Mouse (Mus musculus) kidney, postnatal 25 days (tissue): ENCODE measurements around the gene Krt7.
A peak's percentile ranks its signal among the peaks of the same experiment; 100 is the strongest.

Experiments used
- DNase-seq, 2 experiments: peaks; one replicate each; pipeline ENCODE4 v3.0.0; 2021; ENCODE audit warnings: mixed read lengths in 2 of 2

The Krt7 gene

DNA sequence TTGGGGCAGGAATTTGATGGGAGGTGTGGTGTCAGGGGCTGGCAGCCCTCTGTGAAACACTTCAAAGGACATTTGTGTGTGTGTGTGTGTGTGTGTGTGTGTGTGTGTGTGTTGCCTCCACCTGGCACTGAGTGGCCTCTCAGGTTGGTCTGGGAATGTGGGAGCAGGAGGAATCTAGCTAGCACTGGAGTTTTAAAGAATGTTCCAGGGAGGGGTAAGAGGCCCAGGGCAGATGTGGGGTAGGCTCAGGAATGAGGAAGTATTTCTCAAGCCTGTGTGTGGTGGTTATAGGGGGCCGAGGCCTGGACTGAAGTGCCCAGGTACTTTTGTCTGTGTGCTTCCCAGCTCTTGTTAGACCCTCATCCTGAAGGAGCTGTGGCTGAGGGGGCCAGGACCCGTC is at the start of gene Krt7:
Gene Krt7, plus strand, starts transcription at position 269 of the 400 bp plus-strand sequence.
- DNase-seq = peak; percentile 64 to 82

DNA sequence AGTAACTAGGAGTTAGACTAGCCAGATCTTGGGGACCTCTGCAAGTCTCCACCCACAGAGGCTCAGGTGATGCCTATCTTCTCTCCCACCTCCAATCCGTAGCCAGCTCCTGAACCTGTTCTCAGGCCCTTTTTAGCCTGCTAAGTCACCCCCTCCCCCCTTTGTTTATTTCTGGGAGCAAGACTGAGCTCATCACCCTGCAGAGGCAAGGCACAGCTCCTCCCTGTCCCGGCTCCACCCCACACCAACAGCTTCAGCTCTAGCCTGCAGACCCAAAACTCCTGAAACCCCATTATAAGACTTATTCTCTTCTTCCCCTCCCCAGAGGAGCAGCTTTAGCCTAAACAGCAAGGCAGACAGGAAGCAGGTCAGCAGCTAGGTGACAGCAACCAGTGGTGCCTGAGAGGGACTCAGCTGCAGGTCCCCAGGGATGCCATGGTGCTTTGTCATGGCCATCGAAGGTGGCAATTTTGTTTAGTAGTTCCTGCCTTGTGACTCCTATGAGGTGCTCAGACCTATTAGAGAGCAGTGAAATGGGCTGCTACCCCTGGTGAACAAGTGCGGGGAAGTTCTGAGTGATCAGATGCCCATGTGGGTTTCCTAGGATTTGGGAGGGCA is 48.3 kb upstream of the Krt7 start:
- no peak for DNase-seq

DNA sequence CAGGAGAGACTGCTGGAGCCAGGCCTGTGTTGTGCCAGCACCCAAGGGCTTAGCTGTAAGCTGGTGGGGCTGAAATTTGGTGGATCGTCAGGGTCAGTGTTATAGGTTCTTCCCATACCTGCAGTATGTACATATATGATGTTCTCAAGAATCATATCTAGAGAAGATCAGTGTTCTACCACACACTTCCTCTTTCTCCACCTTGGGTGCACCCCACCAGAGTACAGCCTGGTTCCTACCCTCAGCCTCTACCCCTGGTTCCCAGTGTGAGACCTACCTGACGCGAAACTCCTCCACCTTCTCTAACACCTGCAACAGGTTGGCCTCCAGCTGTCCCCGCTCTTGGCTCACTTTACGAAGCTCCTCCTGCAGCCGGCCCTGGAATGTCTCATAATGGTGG is 46.9 kb upstream of the Krt7 start:
- DNase-seq = no peak

DNA sequence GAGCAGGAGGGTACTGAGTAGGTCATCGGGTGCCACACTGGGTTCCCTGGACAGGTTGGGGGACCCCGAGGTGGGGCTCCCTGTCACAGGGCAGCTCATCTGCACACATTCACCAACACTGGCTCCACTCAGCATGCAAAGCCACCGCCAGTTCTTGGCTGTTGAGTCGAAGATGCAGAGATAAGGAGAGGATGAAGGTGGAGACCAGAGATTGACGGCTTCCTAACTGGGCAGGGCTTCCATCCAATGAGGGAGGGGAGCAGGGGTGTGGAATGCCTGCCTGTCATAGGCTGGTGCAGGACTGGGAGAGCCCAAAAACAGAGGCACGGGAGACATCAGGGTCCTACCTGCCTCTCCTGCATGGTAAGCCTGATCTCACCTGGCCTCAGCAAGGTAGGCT is 46.4 kb upstream of the Krt7 start:
- no peak for DNase-seq

DNA sequence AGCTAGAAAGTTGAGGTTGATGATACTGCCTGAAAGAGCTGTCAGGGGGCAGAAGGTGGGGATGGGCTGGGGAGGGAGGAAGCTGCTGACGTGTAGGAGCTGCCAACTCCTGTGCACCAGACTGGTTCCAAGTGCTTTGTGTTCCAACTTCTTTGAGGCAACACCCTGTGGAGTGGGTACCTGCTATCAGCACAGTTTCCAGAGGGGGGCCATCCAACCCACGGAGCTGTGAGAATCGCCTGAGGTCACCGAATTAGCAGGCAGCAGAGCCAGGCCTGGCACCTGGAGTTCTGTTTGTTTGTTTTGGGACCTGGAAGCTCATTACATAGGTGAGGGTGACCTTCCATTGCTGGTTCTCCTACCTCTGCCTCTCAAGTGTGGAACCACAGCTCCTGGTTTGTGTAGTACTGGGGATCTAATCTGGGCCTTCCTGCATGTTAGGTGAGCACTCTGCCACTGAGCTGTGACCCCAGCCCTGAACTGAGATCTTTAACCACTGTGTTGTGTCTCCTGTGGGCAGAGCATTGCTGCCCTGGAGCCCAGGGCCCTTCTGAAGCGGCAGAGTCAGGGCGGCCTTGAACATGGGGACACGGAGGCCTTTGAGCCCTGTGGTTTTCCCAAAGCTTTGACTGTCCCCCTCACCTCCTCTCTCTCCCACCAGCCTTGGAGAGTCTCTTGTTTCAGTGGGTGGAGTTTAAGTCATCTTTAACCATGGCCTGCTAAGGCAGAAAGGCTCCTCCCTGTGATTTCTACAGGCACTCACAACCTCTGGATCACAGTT is 45.8 kb upstream of the Krt7 start:
- peak; percentile 40 to 69 for DNase-seq

DNA sequence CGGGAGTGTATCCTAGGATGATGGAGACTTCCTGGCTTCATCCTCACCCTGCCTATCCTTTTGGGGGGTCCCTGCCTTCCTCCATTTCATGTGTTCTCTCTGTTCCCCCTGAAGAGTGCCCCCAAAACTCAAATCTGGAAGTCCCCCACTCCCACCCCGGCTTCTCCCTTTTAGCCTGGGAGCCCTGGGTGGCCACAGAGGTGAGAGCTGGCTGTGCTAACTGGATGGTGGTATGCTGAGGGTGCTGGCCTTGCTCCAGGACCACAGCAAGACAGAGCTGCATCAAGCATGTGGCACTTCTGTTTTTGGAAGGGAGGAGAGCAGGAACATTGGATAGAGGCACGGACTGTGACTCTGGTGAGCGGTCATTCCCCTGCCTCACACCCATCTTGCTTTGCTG is 45.1 kb upstream of the Krt7 start:
- no peak for DNase-seq

DNA sequence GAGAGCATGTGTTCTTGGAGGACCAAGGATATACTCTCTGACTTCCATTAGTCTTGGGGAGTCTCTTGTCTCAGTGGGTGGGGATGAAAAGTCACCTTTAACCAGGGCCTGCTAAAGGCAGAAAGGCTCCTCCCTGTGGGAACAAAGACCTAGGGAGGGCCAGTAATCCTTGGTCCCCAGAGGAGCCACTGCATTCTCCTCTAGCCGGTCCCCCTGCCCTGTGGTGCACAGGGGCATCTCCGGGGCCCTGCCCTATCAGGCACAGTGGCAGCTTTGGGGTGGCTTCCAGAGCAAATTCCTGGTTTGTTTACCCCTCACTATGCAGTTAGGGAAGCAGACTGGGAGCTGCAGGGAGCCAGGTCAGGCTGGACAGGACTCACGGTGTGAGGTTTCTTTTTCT is 44.4 kb upstream of the Krt7 start:
- DNase-seq = no peak

DNA sequence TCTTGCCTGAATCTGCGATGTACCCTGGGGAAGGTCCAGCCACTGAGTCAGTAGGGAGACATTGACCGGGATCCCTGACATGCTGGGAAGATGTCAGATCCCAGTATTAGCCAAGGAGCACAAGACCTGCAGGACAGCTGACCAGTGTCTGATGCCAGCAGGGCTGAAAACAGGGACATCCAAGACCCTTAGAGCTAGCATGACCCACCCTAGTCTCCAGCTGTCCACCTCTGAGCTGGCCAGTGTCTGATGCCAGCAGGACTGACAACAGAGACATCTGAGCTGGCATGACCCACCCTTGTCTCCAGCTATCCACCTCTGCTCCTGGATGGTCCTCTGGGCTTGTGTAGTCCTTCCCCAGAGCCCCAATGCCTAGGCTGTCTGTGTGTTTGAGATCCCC is 43.9 kb upstream of the Krt7 start:
- DNase-seq = no peak

DNA sequence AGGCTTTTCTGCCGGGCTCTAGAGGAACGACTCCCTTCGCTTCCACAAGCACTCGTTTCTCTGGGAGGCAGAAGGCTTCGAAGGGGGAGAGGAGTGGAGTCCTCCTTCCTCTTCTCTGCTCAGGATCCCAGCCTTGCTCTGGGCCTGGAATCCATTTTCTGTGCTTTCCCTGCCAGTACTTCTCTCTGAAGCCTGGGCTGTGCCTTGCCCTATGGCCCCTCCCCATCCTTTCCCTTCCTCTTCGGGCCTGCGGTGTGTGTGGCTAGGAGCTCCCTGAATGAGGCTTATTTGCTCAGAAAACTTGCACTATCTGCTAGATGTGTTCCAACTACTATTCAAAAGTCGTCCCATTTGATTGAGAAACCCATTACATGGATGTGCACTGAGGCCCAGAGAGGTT is 43.3 kb upstream of the Krt7 start:
- DNase-seq = no peak

DNA sequence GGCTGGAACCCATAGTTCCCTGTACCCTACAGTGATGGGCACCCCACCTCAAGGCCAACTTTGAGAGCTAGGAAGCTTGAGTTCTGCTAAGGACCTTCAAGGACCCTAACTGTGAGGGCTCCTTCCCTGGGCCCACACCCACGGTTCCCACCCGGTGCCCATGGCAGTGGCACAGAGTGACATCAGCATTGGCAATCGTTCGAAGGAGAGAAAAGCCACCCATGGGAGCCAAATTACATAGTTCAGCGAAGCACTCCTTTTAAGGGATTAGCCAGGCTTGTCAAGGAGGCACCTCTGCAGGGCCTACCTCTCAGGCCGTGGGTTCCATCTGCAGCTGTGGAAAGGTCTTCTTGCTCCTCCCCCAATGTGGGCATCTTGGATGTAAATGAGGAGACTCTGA is 42.8 kb upstream of the Krt7 start:
- DNase-seq = no peak

DNA sequence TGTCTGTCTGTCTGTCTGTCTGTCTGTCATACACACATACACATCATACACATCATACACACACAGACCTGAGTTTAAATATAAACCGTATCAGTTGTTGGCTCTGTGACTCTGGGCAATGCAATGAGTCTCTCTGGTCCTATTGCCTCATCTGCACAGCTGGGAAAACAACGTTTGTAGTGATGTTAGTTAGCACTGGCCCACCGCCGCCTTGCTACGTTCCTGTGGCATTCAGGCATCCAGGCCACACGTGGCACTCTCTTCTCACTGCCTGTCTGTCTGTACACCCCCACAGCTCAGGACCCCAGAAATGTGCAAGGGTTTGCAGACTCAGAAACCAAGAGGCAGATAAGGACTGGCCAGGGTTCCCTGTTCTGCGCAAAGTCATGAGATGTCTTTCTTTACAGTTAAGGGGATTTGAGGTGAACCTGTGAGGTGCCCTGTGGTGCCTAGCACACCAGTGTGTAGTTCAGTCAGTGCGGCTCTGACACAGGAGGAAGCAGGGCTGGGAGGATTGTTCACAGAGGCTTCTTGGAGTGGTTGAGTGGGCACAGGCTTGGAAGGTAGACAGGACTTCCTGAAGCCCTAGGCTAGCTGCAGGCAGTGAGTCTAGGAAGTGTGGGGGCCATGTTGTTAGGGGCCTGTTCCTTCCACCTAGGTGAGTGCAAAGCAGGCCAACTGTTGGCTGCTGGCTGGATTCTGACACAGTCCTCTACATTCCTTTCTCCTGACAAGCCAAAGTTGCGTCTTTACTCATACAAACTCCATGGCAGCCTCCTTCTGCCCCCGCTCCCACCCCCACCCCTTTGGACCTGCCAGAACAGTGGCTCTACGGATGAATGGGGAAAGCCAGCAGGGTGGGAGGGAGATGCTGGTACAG is 42.1 kb upstream of the Krt7 start:
- no peak for DNase-seq

DNA sequence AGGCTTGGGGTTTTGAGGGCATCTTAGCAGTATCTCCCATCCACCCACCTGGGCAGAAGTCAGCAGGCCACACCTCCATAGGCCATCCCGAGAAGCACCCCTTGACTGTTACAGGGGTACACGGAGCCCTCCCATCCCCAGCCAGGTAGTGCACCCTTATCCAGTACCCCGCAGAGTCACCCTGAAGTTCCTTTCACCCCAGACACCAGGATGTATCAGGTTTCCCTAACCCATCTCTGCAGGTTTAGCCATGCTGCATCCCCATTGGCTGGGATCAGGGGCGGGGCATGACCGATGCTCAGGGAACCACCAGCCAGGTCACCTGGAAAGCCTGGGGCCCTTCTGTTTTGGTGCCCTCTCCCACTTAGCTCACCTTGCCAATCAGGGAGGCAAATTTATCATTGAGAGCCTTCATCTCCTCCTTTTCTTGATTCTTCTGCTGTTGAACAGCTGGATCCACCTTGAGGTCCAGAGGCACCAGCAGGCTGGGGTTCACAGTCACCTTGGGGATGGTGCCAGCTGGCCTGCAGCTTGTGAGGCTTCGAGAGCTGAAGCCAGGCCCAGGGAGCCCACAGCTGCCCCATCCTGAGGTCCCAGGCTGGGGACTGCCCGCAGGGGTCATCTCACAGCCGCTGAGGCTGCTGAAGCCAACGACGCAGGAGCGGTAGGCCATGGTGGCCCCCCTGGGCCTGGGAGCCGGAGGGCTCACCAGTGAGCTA is 41.3 kb upstream of the Krt7 start:
- DNase-seq = peak in 1 of 2 experiments; percentile 54

DNA sequence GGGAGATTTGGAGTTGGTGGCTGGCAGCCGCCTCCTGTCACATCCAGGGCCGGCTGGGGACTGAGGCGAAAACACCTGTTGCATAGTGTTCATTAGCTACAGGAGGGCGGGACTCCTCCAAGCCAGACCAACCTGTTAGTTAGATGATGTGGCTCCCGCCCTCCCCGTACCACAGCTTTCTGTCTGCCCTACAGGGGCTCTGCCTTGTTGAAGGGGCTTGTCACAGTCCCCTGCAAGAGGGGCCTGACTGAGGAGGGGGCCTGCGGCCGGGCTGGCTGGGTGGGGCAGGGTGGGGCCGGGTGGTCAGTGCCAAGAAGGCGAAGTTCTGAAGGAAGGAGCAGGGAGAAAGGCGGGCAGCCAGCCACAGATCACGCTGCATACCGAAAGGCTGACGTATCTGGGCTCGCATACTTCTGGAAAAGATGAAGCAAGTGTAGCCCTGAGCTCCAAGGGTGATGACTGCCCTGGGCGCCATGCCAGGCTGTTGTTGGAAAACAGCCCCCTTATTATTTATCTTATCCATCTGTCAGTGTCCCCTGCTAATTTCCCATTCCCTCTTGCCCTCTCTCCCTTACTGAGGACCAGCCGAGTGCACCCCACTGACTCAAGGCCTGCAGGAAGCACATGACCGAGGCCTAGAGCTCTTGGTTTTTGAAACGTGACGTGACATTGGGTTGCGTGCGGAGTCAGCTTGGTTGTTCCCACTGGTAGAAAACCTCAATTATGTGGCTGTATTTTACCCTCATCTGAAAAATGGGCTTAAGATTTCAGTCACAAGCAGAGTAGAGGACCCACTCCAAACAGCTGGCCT is 40.5 kb upstream of the Krt7 start, which contains the start of gene Krt80:
Gene Krt80, minus strand, starts transcription at position 62 of the 811 bp plus-strand sequence.
- peak; percentile 86 for DNase-seq

DNA sequence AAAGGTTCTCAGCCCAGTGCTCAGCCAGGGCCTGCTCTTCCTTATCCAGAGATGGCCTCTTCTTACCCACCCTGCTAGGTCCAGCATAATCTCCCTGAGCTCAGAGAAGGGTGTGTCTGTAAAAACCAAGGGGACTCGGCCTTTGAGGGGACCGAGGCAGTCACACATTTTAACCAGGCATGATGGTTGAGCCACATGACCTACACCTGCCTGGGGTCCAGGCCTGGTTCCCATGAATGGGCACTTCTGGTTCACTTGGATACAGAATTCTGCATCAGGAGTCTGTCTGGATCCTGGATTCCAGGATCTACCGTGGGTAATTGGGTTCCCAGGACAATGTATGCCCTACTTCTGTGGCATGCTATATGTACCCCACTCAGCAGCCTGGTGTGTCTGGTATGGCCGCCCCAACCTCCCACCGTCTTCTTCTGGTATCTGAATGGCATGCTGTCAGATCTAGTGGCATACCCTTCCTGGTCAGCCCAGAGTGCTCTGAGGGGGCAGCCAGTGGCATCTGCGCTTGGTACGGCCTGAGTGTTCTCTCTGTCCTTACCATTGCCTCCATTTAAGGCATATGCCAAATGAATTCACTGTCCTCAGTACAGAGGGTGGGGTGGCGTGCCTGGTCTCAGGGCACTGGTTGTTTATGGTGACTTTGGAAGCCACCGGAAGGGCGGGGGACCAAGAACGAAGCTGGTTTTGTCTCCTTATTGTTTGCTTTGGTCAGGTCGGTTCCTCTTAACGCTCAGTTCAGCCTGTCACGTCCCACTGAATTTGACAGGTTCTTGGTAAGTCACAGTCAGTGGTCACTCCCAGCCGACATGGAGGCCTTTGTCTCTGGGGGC is 39.5 kb upstream of the Krt7 start:
- peak; percentile 47 to 74 for DNase-seq

DNA sequence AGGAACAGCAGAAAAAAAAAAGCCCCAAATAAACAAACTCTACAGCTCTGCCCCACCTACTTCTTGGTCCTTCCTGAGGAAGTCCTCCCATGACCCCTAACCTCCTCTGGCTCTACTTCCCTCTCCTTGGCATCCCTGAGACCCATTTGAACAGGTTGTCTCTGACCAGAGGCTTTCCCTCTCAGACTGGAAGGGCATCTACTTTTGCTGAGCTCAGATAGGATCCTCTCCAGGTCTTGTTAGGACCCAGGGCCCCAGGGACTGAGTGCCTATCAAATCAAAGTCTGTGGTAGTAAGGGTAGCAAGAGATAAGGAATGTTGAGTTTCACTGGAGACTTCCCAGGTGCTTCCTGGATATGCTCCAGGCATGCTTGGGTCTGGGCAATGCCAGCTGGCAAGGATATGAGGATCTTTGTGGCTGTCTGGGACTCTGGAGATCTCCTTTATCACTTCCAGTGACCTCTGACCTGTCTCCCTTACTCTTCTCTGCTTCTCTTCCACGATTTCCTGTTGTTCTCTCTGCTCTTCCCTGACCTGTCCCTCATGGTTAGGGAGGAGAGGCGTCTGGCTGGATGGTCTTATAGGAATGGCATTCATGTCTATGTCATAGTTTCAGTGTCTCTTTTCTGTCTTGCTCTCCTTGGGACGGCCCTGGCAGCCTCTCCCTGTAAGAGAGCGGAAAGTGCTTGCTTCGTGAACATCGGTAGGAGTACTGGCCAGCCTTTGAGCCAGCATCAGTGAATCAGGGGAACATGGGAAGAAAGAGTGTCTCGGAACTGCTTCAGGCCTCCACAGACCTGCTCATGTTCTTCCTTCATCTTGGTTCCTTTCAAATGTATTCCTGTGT is 38.5 kb upstream of the Krt7 start:
- DNase-seq = peak; percentile 54 to 64

DNA sequence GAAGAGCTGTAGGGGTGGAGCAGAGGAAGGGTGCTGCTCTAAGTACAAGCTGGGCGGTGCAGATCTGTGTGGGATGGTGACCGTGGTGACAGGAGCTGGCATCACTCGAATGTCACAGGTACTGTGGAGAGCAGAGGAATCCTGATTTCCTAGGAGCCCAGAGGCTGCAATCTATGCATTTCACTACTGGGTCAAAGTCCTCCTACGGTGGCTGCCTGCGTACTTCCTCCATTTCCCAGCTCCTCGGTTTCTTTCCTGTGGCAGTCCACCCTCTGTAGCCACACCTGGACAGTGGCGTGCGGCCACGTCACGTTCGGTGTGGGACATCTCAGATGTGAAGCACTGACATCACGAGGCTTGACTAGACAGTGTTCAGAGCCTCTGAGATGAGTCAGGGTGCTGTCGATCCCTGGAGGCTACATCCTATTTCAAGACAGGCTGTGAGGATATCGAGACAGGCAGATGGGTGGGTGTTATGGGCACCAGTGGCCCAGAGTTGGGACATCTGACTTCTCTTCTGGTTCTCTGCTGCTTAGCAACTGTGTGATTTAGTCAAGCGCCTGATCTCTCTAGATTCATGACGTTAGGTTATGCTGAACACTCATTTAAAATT is 37.5 kb upstream of the Krt7 start:
- DNase-seq = no peak

DNA sequence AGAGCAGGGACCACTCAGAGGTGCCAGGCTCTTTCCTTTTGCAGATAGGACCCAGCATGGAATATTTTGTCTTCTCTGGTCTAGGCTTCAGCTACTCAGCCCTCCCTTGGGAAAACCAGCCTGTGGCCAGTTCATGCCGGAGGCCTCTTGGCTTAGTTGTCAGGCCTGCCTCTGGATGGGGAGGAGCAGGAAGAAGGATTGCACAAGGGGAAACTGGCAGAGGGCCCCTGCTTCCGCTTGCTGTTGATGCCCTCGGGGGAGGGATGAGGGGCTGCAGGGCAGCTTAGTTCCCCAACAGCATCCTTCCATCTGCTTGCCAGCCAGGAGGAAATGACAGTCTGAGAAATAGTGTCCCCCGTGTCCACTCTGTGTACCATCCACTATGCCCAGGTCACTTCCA is 36.0 kb upstream of the Krt7 start:
- peak; percentile 67 to 86 for DNase-seq

DNA sequence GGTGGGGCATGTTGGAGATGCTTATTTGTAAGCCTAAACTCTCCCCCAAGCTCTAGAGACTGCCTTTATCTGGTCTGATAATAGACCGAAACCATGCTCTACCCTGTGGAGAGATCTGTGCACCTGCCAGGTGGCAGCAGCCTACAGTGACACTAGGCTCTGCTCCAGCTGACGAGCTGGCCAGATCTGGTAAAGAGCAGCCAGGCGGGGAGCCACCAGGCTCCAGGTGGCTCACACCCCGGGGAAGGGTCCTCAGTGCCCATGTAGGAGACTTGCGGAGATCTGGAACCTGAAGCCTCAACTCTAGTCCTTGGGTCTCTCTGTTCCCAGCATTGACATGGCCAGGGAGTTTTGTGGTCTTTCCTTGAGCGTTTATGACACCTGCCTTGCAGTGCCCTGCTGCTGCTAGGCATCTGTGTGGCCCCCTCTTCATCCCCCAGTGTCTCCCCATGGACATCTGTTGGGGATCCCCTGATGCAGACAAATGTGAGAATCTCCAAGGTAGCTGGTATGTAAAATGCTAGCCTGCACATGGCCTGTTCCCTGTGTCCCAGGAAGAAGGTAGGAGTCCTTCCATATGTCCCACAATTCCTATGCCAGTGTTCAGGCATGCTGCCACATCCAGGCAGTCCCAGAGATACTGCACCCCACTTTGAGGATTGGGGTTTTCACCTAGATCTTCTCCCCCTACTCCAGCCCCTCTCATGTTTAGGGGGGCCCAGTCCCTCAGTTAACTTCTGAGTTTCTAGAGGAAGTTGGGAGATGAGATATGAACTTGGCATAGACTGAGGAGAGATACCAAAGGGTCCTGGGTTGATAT is 34.7 kb upstream of the Krt7 start:
- peak in 1 of 2 experiments; percentile 42 for DNase-seq

DNA sequence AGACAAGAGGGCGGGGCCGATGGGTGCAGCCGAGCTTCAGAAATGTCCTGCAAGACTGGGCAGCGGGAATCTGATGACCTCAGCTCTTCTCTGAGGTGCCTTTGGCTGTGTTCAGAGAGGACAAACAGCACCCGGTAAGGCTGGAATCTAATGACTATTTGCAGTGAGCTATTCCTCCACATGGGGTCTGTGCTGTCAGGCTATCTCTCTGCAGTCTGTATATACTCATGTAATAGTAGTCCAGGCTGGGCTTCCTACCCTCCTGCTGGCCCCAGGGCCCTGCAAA is 34.1 kb upstream of the Krt7 start:
- peak; percentile 59 to 73 for DNase-seq
